Mouse (Mus musculus) megakaryocyte, embryonic 14.5 days (primary cell): ENCODE results near the gene Slc30a9.

ENCODE experiments used
- FLI1 ChIP-seq: IDR thresholded peaks from 2 replicates; pipeline ENCODE4 v1.6.1; 2012; ENCODE audit warnings: low read length, inconsistent platforms, mixed read lengths
- GATA1 ChIP-seq: IDR thresholded peaks from 3 replicates; pipeline ENCODE4 v1.6.1; 2012; ENCODE audit warnings: mixed read lengths, low read length, inconsistent platforms, borderline replicate concordance

DNA sequence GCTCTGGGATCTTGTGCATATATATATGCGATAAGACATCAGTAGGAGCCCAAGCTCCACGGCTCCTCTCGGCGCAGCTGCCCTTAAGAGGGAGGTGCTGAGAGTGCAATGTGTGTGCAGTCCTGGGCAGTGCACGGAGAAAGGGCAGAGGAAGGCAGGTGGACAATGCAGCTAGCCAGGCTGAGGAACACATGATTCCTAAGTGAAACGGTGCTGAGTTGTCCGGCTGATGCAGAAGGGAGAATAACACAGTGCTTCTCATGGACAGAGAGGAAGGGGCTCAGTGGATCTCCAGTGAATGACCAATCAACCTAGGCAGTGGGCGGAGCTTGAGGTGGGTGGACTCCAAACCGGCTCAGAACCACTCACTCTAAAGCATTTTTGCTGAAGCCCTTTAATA is 94.9 kb downstream of the Slc30a9 start:
- TF ChIP-seq GATA1 (no peak), FLI1 (no peak)
